Mouse (Mus musculus) hindbrain, embryonic 13.5 days (tissue): ENCODE data around the gene Asb16. TPM values are rescaled to one million over a fixed set of nuclear protein-coding genes. Genes with fewer than 3 reads are reported as not detected.
"Not testable (repeated sequence)": the region's sequence is repeated elsewhere in the genome, so short reads cannot be mapped to it uniquely, and the experiment has no call there.

Experiments
- ATAC-seq: fragments of 200-750 bp; cut with Nextera tagmentation; 2 replicates; pipeline ENCODE4 v1.8.0; 2017; ENCODE audit warnings: moderate TSS enrichment; ENCODE audit not compliant: low FRiP score
- H3K27ac ChIP-seq: fragments of 300-500 bp; sonication (generic); 2 replicates; pipeline ENCODE4 v1.5.1; 2015; ENCODE audit warnings: inconsistent platforms, mild to moderate bottlenecking, moderate library complexity
- H3K27me3 ChIP-seq: fragments of 300-500 bp; sonication (generic); 2 replicates; pipeline ENCODE4 v1.6.1; 2015; ENCODE audit warnings: mild to moderate bottlenecking, inconsistent platforms
- H3K36me3 ChIP-seq: fragments of 300-500 bp; sonication (generic); 2 replicates; pipeline ENCODE4 v1.6.1; 2015; ENCODE audit warnings: mild to moderate bottlenecking, inconsistent platforms
- H3K4me1 ChIP-seq: fragments of 300-500 bp; sonication (generic); replicated peaks from 2 replicates; pipeline ENCODE4 v1.6.1; 2015; ENCODE audit warnings: inconsistent platforms
- H3K4me2 ChIP-seq: fragments of 300-500 bp; sonication (generic); 2 replicates; pipeline ENCODE4 v1.6.1; 2015; ENCODE audit warnings: inconsistent platforms, mild to moderate bottlenecking, moderate library complexity
- H3K4me3 ChIP-seq: fragments of 300-500 bp; sonication (generic); 2 replicates; pipeline ENCODE4 v1.5.1; 2015; ENCODE audit warnings: mild to moderate bottlenecking, inconsistent platforms
- H3K9ac ChIP-seq: fragments of 300-500 bp; sonication (generic); 2 replicates; pipeline ENCODE4 v1.6.1; 2015; ENCODE audit warnings: mild to moderate bottlenecking, inconsistent platforms
- H3K9me3 ChIP-seq: fragments of 300-500 bp; sonication (generic); 2 replicates; pipeline ENCODE4 v1.6.1; 2016; ENCODE audit warnings: inconsistent platforms
- WGBS: fragments of 180-500 bp; shearing (Covaris S2); methylation state at CpG from one replicate; pipeline ENCODE4 v1.1.7; 2015; 5-methylcytosine and 5-hydroxymethylcytosine counted together
- polyA plus RNA-seq: library from polyadenylated mRNA; unstranded; fragments of >200 nt; fragmentation: Nextera tagmentation; extraction: Ambion mirVana; gene quantifications from 2 replicates; pipeline ENCODE4 v1.2.1, GENCODE M21; 2015

The Asb16 gene
- polyA plus RNA-seq, 1 experiment from 2014 or later: not detected

- Histone ChIP-seq H3K4me2 (no peak overlapping the region), H3K9me3 (no peaks in the 10 kb centered on the region), H3K27ac (no peak overlapping the region), H3K4me1 (peaks cover 12% of the 10 kb centered on the region), H3K36me3 (no peaks in the 10 kb centered on the region), H3K27me3 (peaks cover 17% of the 10 kb centered on the region), H3K4me3 (no peak overlapping the region), H3K9ac (no peak overlapping the region)
- 42% methylated on average over 8 of the region's 12 CpGs for WGBS
- no peak for ATAC-seq
These were observed 9.2 kb downstream of the Asb16 start for GRCm38 (mm10) chr11:102277754-102278153.

- no peak overlapping the region for H3K4me2 ChIP-seq
- no peaks in the 10 kb centered on the region for H3K36me3 ChIP-seq
- ATAC-seq: no peak
- peaks cover 12% of the 10 kb centered on the region for H3K4me1 ChIP-seq
- no peaks in the 10 kb centered on the region for H3K9me3 ChIP-seq
- H3K27ac ChIP-seq: no peak overlapping the region
- no peak overlapping the region for H3K9ac ChIP-seq
- no peak overlapping the region for H3K4me3 ChIP-seq
- H3K27me3 ChIP-seq: peaks cover 17% of the 10 kb centered on the region
- 98% methylated on average over 3 of the region's 3 CpGs for WGBS
These were observed 11.1 kb downstream of the Asb16 start for GRCm38 (mm10) chr11:102279595-102279994.

- not testable (repeated sequence) for H3K36me3 ChIP-seq, H3K9ac ChIP-seq, ATAC-seq, H3K4me3 ChIP-seq, H3K27ac ChIP-seq, H3K9me3 ChIP-seq, H3K4me2 ChIP-seq
- Histone ChIP-seq H3K27me3 (peaks cover 15% of the 10 kb centered on the region), H3K4me1 (peaks cover 12% of the 10 kb centered on the region)
- 75% methylated on average over 6 of the region's 6 CpGs for WGBS
These were observed 11.7 kb downstream of the Asb16 start for GRCm38 (mm10) chr11:102280267-102280666.

- ATAC-seq: no peak
- peak overlapping the region; percentile 78 for H3K4me3 ChIP-seq
- H3K27me3 ChIP-seq: no peaks in the 10 kb centered on the region
- peak overlapping the region; percentile 88 for H3K27ac ChIP-seq
- peaks cover 18% of the 10 kb centered on the region for H3K36me3 ChIP-seq
- no peaks in the 10 kb centered on the region for H3K9me3 ChIP-seq
- peak overlapping the region; percentile 81 for H3K4me2 ChIP-seq
- peaks cover 28% of the 10 kb centered on the region for H3K4me1 ChIP-seq
- 90% methylated on average over 6 of the region's 6 CpGs for WGBS
- H3K9ac ChIP-seq: no peak overlapping the region
These were observed 15.4 kb downstream of the Asb16 start for GRCm38 (mm10) chr11:102283922-102284321.

GRCm38 (mm10) chr11:102284501-102285094 is 16.1 kb downstream of the Asb16 start, which contains the start of gene Tmub2:
Gene Tmub2 (plus strand): TSS chr11:102284931.
- Histone ChIP-seq H3K27me3 (no peaks in the 10 kb centered on the region), H3K4me2 (peak within 1 kb of the TSS; percentile 81), H3K27ac (peak within 1 kb of the TSS; percentile 88), H3K36me3 (peaks cover 25% of the 10 kb centered on the region), H3K4me3 (peak within 1 kb of the TSS; percentile 78), H3K4me1 (peaks cover 33% of the 10 kb centered on the region), H3K9ac (peak within 1 kb of the TSS; percentile 96), H3K9me3 (no peaks in the 10 kb centered on the region)
- WGBS: under 1% methylated on average over 32 of the region's 32 CpGs
- peak; percentile 93 for ATAC-seq

GRCm38 (mm10) chr11:102285095-102285834 is 16.7 kb downstream of the Asb16 start:
- Histone ChIP-seq H3K36me3 (peaks cover 31% of the 10 kb centered on the region), H3K4me1 (peaks cover 33% of the 10 kb centered on the region), H3K9me3 (no peaks in the 10 kb centered on the region), H3K4me2 (peak overlapping the region; percentile 81), H3K27ac (peak overlapping the region; percentile 88), H3K27me3 (no peaks in the 10 kb centered on the region), H3K4me3 (peak overlapping the region; percentile 78), H3K9ac (peak overlapping the region; percentile 96)
- 4% methylated on average over 31 of the region's 31 CpGs for whole genome bisulfite sequencing
- ATAC-seq: peak; percentile 76

GRCm38 (mm10) chr11:102287485-102287884 is 18.9 kb downstream of the Asb16 start:
- WGBS: 87% methylated on average over 8 of the region's 8 CpGs
- Histone ChIP-seq H3K9ac (peak overlapping the region; percentile 29; the same call in 1 of the 2 replicates), H3K27me3 (no peaks in the 10 kb centered on the region), H3K36me3 (peaks cover 54% of the 10 kb centered on the region), H3K4me3 (no peak overlapping the region), H3K27ac (no peak overlapping the region), H3K4me1 (peaks cover 33% of the 10 kb centered on the region), H3K9me3 (no peaks in the 10 kb centered on the region), H3K4me2 (no peak overlapping the region)
- ATAC-seq: no peak

GRCm38 (mm10) chr11:102288027-102288804 is 19.7 kb downstream of the Asb16 start:
- Histone ChIP-seq H3K9ac (peak overlapping the region; percentile 9; the same call in 1 of the 2 replicates), H3K9me3 (no peaks in the 10 kb centered on the region), H3K4me2 (no peak overlapping the region), H3K36me3 (peaks cover 61% of the 10 kb centered on the region), H3K4me3 (no peak overlapping the region), H3K27me3 (no peaks in the 10 kb centered on the region), H3K27ac (peak overlapping the region; percentile 13; the same call in 1 of the 2 replicates), H3K4me1 (peaks cover 33% of the 10 kb centered on the region)
- 88% methylated on average over 8 of the region's 8 CpGs for WGBS
- no peak for ATAC-seq

GRCm38 (mm10) chr11:102288913-102289312 is 20.4 kb downstream of the Asb16 start:
- no peak overlapping the region for H3K4me2 ChIP-seq
- H3K9ac ChIP-seq: peak overlapping the region; percentile 9; the same call in 1 of the 2 replicates
- H3K27ac ChIP-seq: peak overlapping the region; percentile 13; the same call in 1 of the 2 replicates
- no peaks in the 10 kb centered on the region for H3K9me3 ChIP-seq
- H3K36me3 ChIP-seq: peaks cover 67% of the 10 kb centered on the region
- ATAC-seq: no peak
- 76% methylated on average over 2 of the region's 2 CpGs for WGBS
- H3K27me3 ChIP-seq: no peaks in the 10 kb centered on the region
- peaks cover 36% of the 10 kb centered on the region for H3K4me1 ChIP-seq
- no peak overlapping the region for H3K4me3 ChIP-seq

- Histone ChIP-seq H3K4me3 (no peak overlapping the region), H3K9ac (no peak overlapping the region), H3K27me3 (no peaks in the 10 kb centered on the region), H3K27ac (0 out of 2 replicates have a peak overlapping the region, but pooled peaks have one; percentile 5), H3K4me2 (no peak overlapping the region), H3K9me3 (no peaks in the 10 kb centered on the region), H3K36me3 (peaks cover 73% of the 10 kb centered on the region), H3K4me1 (peaks cover 43% of the 10 kb centered on the region)
- no peak for ATAC-seq
- 58% methylated on average over 6 of the region's 6 CpGs for WGBS
These were observed 21.1 kb downstream of the Asb16 start for GRCm38 (mm10) chr11:102289511-102290100.

- WGBS: 70% methylated on average over 4 of the region's 4 CpGs
- H3K27me3 ChIP-seq: no peaks in the 10 kb centered on the region
- H3K9me3 ChIP-seq: no peaks in the 10 kb centered on the region
- 0 out of 2 replicates have a peak overlapping the region, but pooled peaks have one; percentile 5 for H3K27ac ChIP-seq
- peaks cover 73% of the 10 kb centered on the region for H3K36me3 ChIP-seq
- H3K4me1 ChIP-seq: peaks cover 49% of the 10 kb centered on the region
- ATAC-seq: no peak
- no peak overlapping the region for H3K4me2 ChIP-seq
- peak overlapping the region; percentile 39; the same call in 1 of the 2 replicates for H3K9ac ChIP-seq
- H3K4me3 ChIP-seq: no peak overlapping the region
These were observed 21.6 kb downstream of the Asb16 start for GRCm38 (mm10) chr11:102290141-102290540.
